Mouse (Mus musculus) cortical plate, adult 2 months (tissue): ENCODE results near the gene Ghr. TPM values are rescaled to one million over a fixed set of nuclear protein-coding genes. Genes with fewer than 3 reads are reported as not detected.

ENCODE experiments used
- H3K27ac ChIP-seq: fragments of 200-500 bp; 2 replicates; pipeline ENCODE4 v1.5.1; 2012; ENCODE audit warnings: low read length, control low read depth, inconsistent platforms; ENCODE audit not compliant: insufficient read depth
- H3K4me1 ChIP-seq: fragments of 200-500 bp; 2 replicates; pipeline ENCODE4 v1.6.1; 2011; ENCODE audit warnings: low read length; ENCODE audit not compliant: control insufficient read depth, insufficient read depth
- H3K4me3 ChIP-seq: fragments of 200-500 bp; 2 replicates; pipeline ENCODE4 v1.5.1; 2011; ENCODE audit warnings: mild to moderate bottlenecking, low read length, control low read depth; ENCODE audit not compliant: insufficient read depth
- CTCF ChIP-seq: fragments of 200-500 bp; IDR thresholded peaks from 2 replicates; pipeline ENCODE4 v1.5.1; 2011; ENCODE audit warnings: mild to moderate bottlenecking, control low read depth, low read length; ENCODE audit not compliant: insufficient read depth; ENCODE audit errors: extremely low read depth
- POLR2A ChIP-seq: fragments of 200-500 bp; IDR thresholded peaks from 2 replicates; pipeline ENCODE4 v1.6.1; 2011; ENCODE audit warnings: mild to moderate bottlenecking, low read length, control low read depth; ENCODE audit not compliant: insufficient read depth; ENCODE audit errors: extremely low read depth
- polyA plus RNA-seq: library from polyadenylated mRNA; depleted of rRNA; stranded (reverse); fragments of >200 nt; gene quantifications from 2 replicates; pipeline ENCODE4 v1.2.3, GENCODE M21; 2012

The Ghr gene
- polyA plus RNA-seq, 1 experiment, result 8.4 TPM

DNA sequence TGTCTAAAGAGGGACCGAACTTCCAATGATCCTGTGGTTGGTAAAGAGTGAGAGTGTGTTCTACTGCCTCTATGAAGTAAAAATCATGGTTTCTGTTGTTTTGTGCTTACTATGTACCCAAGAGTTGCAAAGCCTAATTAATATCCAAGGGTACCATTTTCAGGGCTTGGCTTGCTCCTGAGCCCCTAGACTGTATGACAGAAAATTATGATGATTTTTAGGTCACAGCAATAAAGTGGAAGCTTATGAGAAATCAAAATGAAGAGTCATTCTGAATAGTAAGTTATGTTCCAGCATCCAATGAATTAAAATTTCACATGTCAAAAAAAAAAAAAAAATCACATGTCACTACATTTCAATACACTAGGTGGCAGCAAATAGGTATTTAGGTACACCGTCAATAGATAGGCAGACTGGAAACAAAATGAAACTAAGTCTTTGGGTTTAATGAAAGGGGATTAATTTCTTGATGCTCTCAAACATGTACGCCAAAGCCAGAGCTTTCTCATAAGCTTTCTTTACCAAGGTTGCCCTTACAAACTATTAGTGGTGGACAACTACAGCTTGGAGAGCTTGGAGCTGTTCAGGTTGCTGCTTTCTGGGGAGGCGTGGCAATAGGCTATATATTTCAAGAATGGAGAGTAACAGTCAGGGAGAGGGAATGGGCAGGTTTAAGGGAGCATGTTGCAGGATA, 227.1 kb downstream of the Ghr start:
- Histone ChIP-seq H3K4me1 (no peaks in the 10 kb centered on the region; the same call in 1 of the 2 replicates), H3K27ac (no peak overlapping the region), H3K4me3 (peak overlapping the region; percentile 23; the same call in 1 of the 2 replicates)
- TF ChIP-seq POLR2A (no peak), CTCF (no peak)

GRCm38 (mm10) chr15:3353696-3354095, 229.6 kb downstream of the Ghr start:
- H3K4me3 ChIP-seq, result no peak overlapping the region
- no peaks in the 10 kb centered on the region; the same call in 1 of the 2 replicates for H3K4me1 ChIP-seq
- no peak for TF ChIP-seq POLR2A
- no peak for TF ChIP-seq CTCF
- no peak overlapping the region for H3K27ac ChIP-seq

DNA sequence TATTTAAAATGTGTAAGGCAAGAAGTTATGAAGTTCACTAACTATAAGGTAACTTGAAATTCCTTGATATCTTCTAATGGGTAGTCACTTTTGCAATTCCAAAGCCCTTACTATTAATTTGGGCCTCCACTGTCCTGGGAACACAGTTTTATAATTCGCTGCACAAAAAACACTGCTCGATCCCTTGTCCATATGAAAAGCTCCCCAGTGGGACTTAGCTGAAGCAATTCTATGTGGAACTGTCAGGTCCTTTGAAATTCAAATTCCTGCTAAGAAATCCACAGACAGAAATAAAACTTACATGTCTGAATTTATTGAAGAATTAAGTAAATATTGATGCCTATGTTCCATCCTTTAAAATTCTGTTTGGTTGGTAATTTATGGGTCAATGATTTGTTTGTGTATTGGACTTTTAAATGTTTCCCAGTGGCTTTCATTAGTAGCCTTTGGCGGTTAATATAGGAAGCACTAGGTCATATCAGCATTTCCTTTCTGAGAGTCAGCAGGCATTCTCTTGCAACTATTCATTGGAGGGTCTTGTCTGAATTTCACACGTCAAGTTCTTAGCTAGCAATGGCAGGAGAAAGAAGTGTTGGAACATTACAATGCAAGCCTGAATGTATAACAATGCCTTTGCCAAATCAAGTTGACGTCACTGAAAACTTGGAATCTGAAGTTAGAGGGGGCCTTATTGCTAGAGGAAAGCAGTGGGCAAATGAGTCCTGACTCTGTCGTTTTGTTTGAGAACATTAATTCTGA, 233.8 kb downstream of the Ghr start:
- Histone ChIP-seq H3K4me3 (no peak overlapping the region), H3K27ac (no peak overlapping the region), H3K4me1 (peaks cover 2% of the 10 kb centered on the region; the same call in 1 of the 2 replicates)
- no peak for TF ChIP-seq CTCF

DNA sequence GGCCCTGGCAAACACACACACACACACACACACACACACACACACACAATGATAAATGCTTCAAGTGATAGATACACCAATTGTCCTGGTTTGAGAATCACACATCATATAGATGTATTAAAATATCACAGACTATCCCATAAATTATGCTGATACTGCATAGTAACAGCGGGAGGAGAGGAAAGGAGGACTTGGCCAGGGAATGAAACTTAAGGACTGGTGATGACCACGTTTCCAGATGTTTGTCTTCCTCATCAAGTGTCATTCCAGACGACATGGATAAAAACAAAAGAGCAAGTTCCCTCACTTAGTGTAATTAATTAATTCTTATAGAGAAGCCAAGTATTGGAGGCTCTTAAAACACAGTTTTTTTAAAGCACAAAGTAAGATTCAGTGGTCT, 236.6 kb downstream of the Ghr start:
- TF ChIP-seq POLR2A (no peak), CTCF (no peak)
- H3K4me1 ChIP-seq, result peaks cover 2% of the 10 kb centered on the region; the same call in 1 of the 2 replicates
- no peak overlapping the region for H3K27ac ChIP-seq
- no peak overlapping the region for H3K4me3 ChIP-seq

DNA sequence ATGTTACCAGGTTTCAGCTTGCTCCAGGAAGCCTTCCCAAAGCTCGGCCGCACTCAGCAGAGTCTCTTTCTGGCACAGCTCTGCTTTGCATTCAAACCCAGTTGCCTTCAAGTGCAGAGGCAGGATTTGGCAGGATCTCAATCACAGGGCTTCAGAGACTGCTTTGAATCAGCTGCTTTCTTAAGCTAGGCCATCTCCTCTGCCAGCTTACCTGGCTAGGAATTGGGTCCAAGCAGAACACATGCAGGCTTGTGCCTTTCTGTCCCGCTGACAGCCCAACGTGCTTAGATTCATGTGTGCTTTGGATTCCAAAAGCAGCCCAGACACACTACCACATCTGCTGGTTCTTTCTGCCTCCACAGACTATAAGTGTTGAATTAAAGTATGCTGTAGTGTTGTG, 238.7 kb downstream of the Ghr start:
- Histone ChIP-seq H3K4me1 (peaks cover 2% of the 10 kb centered on the region; the same call in 1 of the 2 replicates), H3K4me3 (no peak overlapping the region), H3K27ac (no peak overlapping the region)
- TF ChIP-seq POLR2A (no peak), CTCF (no peak)

- H3K27ac ChIP-seq, result no peak overlapping the region
- H3K4me3 ChIP-seq, result no peak overlapping the region
- TF ChIP-seq POLR2A (no peak), CTCF (no peak)
- H3K4me1 ChIP-seq, result peaks cover 2% of the 10 kb centered on the region; the same call in 1 of the 2 replicates
These were observed 241.3 kb downstream of the Ghr start for GRCm38 (mm10) chr15:3341806-3342582.

DNA sequence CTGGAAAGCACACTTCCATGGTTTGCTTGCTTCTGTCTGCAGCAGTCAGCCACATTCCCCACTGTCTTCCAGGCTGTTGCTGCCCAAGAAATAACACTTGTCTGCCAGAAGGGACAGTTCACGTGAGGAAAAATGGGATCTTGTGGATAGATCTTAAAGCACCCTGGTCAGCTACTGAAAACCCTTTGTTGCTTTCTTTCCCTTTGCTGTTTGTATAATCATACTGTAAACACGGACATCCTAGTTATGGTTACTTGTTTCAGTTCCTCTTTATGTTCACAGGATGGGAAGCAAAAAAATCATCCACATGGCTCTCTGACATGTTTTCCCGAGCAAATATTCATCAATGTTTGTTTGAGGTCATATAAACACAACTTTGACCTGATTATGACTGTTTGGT, 243.4 kb downstream of the Ghr start:
- no peak for TF ChIP-seq CTCF
- no peak for TF ChIP-seq POLR2A
- H3K27ac ChIP-seq, result no peak overlapping the region
- no peak overlapping the region for H3K4me3 ChIP-seq
- no peaks in the 10 kb centered on the region for H3K4me1 ChIP-seq

DNA sequence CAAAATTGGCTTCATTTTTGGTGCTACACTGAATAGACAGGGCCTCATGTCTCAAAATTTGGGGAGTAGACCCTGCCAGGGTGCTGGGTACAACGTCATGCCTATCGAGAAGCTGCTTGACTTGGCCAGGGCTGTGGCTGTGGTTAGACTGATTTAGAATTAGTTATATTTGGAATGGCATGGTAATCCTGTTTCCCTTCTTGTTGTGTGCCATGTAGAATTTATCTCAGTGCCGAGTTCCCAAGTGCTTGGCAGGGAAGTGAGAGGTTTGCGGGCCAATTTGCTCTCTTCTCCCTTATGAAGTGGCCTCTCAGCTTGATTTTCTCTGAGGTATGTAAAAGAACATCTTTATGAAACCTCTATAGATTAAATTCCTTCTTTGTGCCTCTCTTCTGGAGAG, 250.8 kb downstream of the Ghr start:
- Histone ChIP-seq H3K27ac (no peak overlapping the region), H3K4me1 (no peaks in the 10 kb centered on the region)
- TF ChIP-seq POLR2A (no peak), CTCF (no peak)

GRCm38 (mm10) chr15:3331813-3332212, 251.5 kb downstream of the Ghr start:
- TF ChIP-seq CTCF (no peak), POLR2A (no peak)
- Histone ChIP-seq H3K4me1 (no peaks in the 10 kb centered on the region), H3K4me3 (no peak overlapping the region), H3K27ac (no peak overlapping the region)

More for the DNA sequence above, 250.8 kb downstream of the Ghr start:
- no peak overlapping the region for H3K4me3 ChIP-seq

GRCm38 (mm10) chr15:3330291-3330690, 253.0 kb downstream of the Ghr start:
- TF ChIP-seq POLR2A (no peak), CTCF (no peak)
- H3K4me3 ChIP-seq, result no peak overlapping the region
- H3K4me1 ChIP-seq, result no peaks in the 10 kb centered on the region
- no peak overlapping the region for H3K27ac ChIP-seq
